Mouse (Mus musculus) cerebellum, adult 11 months (tissue): ENCODE measurements around the gene Ubl4a.
"Not testable (repeated sequence)": the region's sequence is repeated elsewhere in the genome, so short reads cannot be mapped to it uniquely, and the experiment has no call there.

Source experiments
- DNase-seq: peaks from one replicate; pipeline ENCODE4 v3.0.0; 2022

Ubl4a gene

DNA sequence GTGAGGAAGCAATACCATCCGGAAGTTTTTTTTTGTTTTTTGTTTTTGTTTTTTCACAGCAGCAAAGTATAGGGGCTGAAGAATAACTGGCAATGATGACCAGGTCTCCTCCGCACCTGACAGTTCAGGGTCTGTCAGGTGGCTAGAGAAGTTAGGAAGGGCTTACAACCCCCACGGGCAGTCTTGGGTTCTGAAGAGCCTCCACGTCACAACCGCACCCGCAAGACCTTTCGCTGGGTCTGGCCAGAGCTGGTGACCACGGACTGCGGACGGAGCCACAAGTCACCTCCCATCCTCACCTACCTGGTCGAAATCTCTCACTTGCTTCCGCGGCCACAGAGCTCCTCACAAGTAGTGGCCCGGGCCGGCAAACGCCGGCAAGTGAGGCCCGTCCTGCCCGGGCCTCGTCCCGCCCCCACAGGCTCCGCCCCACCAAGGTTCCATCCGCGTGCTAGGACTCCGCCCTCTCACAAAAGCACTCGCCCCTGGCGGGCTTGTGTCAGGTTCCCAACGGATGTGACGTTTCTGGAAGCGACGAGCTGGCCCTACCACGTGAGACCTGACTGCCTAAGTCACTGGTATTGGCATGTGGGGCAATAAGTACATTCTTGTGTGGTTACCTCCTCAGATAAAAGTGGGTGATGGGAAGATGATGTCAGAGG, at the start of gene Ubl4a, which contains the start of gene Slc10a3:
Gene Ubl4a, minus strand, starts transcription at position 331 of the 662 bp plus-strand sequence.
Gene Slc10a3, minus strand, starts transcription at position 462 of the 662 bp plus-strand sequence.
- peak; percentile 74 for DNase-seq

DNA sequence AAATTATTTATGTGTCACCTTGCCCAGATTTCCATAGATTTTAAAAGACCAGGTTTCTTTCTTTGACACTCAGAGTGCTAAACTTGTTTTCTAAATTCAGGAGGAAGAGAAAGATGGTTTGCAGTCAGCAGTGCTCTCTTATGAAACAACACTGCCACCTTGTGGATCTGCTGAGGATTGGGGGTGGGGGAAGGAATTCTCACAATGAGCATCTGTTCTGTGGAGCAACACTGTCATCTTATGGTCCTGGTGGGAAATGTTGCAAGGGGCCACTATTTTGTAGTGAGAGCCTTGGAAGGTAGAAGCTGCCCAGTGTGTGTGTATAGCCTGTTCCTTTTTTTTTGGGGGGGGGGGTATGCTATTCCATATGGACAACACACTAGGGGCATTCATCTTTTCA, 40.4 kb upstream of the Ubl4a start:
- peak; percentile 66 for DNase-seq

DNA sequence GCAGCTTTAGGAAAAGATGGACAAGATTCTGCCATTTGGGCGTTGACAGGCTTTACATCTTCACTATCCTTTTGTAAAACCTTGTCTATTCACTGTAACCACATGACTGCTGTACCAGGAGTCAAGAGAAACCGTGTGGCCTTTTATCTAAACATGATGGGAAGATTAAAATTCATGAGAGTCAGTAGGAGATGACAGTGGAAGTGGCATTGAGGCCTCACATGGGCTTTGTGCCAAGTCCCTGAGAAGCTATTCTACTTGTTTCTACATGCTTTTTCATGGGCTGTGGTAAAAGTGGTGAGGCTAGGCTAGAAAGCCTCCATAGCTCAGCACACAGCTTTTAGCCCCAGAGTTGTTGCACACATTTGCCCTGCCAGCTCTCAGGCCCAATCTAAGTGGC, 35.3 kb upstream of the Ubl4a start:
- no peak for DNase-seq

DNA sequence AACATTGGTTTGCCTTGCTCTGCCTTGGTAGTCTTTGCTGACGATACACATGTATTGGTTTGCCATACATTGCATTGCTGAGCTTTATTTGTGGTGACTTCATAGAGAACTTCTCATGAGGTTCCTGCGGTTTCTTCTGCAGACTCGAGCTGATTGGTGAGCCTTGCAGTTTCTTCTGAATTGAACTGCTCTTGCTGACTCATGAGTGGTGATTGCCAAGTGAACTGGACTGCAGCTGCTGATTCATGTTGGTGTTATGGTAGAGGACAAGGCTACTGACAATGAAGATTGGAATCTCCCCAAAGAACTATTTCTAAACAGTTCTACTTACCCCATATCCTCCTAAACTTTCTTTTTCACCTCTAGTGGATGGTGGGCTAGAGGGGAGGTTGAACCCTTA, 27.1 kb upstream of the Ubl4a start:
- no peak for DNase-seq

DNA sequence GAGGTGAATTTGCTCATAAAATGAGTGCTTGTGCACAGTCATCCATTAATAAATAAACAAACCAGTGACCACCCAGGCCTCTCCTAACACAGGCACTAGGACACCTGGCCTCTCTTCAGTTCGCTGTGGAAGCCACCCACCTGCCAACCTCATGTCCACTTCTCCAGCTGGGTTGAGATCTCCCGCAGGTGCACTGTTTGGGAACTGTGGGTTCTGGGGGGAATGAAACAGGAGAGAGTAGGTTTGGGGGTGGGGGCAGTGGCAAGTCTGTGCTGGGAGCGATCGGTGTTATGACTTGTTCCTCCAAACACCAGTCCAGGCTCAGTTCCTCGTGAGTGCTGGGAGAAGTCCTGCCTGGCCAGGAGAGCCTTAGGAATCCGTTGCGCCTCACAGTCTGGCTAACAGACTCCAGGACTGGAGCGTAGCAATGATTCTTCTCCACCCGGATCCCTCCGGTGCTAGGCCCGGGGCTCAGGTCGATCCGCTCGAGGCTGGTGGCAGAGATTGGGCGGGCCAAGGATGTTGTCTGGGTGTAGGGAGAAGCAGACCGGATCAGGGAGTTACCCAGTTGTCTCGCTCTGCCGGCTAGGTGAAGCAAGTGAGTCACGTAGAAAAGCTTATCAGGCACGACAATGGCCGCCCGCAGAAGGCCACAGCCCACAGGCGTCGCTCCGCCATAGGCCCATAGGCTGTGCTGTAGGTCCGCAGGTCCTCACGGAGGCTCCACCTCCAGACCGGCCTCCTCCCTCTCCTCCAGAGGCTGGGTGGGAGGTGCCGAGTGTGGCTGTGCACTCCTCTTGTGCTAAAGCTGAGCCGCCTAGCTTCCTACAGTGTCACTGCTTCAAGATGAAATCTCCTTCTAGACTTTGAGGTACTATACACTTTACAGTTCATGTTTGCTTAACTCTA, 19.8 kb upstream of the Ubl4a start, which contains the start of the genes Fam3a and Ikbkg:
Gene Fam3a, minus strand, starts transcription at position 738 of the 909 bp plus-strand sequence.
Gene Ikbkg, plus strand, starts transcription at position 756 of the 909 bp plus-strand sequence.
- peak; percentile 74 for DNase-seq

DNA sequence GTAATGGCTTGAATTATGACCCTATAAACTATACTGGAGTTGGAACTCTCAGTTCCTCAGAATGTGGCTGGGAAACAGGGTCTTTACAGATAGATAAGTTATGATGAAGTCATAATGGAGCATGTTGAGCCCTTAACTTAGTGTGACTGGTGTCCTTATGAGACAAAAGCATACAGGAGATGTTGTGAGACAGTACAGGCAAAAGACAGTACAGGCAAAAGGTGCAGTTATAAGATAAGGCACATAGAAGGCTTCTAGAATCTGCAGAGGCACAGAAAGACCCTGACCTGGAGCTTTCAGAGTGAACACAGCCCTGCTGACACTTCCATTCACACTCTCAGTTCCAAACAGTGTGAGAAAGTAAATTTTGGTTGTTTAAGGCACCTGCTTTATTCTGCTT, 15.1 kb upstream of the Ubl4a start:
- no peak for DNase-seq

DNA sequence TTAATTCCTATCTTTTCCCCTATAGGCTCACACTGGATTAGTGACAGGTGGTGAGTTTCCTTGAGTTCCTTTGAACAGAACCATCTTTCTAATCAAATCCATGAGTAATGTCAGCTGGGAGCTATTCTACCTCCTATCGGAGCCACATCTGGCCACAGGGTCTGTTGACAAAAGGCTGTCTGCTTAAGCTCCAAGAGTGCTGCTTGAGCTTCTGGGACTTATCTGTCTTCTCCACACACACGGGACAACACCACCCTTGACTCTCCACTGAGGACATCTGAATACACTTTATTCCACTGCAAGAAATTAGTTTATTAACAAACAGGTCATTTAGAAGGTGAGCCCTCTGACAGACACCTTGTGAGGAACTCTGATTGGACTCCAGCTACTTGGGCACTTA, 11.4 kb upstream of the Ubl4a start:
- no peak for DNase-seq

DNA sequence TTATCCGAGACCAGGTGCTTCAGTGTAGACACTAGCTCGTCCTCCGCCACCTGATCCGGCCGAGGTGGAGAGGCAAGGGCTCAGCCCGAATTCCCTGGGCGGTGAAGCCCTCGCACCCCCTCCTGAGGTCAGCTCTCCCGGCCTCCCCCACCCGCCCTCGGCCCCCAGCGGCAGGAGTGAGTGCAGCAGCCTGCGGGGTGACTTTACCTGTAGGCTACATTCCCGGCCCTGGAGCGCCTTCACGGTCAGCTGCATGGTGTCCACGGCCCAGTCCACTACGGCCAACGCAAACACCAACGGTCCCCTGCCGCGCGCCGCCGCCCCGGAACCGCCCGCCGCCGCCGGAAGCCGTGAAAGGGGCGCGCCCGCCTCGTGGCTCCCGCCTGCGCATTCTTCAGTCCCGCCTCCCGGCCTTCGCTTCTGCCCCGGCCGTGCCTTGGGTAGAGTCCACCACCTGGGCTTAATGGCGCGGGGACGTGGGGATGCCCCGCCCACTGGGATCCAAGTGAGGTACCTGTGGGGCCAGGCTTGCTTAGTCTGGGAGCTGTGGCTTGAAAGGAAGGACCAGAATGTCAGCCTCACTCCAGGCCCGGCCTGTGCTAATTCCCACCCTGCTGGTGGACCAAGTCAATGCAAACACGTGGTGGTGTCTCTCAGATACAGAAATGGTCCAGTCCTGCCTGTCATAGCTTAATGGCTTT, 4.7 kb downstream of the Ubl4a start:
- DNase-seq, result peak; percentile 56

DNA sequence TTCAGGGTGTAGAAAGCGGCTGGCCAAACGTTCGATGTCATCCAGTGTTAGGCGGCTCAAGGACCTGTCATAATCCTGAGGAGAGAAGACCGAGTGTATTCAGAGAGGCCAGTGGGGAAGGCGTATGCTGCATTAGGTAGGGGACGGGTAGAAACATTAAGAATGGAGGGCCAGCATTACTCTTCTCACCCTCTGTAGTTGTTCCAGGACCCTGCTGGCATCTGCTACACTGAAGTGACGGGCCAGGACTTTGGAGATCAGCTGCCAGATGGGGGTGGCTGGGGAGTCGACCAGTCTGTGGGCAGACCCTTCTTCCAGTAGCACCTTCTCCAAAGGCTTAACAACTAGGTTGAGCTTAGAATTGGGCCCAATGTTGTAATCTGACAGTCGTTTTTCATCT, 5.5 kb downstream of the Ubl4a start:
- DNase-seq, result no peak

DNA sequence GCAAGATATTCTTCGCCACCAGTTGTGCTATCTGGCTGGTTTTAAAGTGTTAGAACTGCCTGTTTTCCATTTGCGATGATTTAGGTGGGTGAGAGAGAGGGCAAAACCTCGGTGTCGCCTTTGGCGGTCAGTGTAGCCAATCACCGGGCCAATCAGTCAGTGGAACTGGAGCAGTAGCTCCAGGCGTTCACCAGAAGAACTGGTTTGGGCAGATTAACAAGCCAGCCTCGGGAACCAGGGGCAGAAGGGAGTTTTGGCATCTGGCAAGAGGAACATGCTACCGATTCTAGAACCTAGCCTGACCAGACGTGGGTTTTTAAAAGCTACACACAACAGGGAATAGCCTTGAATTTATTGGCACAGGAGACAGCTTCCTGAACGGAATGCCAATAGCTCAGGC, 13.8 kb downstream of the Ubl4a start:
- DNase-seq, result no peak

DNA sequence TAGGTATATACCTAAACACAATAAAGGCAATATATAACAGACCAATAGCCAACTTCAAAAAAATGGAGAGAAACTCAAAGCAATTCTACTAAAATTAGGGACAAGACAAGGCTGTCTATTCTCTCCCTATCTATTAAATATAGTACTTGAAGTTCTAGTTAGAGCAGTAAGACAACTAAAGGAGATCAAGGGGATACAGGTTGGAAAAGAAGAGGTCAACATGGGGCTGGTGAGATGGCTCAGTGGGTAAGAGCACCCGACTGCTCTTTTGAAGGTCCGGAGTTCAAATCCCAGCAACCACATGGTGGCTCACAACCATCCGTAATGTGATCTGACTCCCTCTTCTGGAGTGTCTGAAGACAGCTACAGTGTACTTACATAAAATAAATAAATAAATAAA, 15.9 kb downstream of the Ubl4a start:
- DNase-seq, result not testable (repeated sequence)

DNA sequence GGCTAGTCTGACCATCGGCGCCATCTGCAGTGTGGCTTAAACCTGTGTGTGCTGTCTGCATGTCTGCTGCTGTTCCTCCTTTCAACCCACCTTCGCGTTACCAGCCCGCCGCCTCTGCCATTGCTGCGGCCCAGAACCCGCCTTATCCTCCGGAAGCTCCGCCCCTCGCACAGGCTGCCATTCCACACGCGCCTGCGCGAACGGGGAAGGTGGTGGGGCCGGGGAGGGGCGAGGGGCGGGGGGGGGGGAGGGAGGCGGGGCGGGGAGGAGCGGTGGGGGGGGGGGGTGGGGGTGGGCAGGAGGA, 19.6 kb downstream of the Ubl4a start, which contains the start of gene Lage3:
Gene Lage3, minus strand, starts transcription at position 152 of the 304 bp plus-strand sequence.
- peak; percentile 74 for DNase-seq

DNA sequence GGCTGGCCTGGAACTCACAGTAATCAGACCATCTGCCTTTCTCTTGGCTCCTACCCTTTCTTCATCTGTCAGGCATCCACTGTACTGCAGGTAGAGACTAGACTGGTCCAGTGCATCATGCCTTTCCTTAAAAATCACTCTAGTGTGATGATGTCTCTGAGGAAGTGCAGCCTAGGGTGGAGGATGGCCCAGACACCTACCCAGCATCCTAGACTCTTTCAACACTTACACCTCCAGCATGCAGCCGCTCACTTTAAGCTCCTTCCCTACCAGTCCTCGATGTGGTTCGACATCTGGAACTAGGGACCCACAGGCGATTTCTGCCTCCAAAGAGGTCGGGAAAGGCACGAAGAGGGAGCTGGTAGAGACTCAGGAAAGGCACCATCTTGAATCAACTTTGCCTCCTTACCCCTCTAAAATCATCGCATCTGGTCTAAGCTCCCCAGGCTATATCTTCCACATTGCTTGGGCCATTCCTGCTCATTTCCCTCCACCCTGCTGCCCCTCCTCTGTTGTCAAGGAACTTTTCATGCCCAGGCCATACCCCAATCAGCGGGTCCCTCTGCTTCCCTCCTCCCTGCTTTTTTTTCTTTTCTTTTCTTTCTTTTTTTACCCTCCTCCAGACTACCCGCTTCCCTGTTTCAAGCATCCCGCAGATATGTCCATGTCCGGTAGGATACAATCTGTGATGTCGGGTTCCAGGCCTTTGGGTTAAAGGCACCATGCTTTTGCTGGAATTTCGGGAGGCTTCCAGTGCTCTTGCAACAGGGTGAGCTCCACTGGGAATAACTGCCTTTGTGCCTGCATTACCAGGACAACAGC, 20.2 kb downstream of the Ubl4a start:
- DNase-seq, result no peak

DNA sequence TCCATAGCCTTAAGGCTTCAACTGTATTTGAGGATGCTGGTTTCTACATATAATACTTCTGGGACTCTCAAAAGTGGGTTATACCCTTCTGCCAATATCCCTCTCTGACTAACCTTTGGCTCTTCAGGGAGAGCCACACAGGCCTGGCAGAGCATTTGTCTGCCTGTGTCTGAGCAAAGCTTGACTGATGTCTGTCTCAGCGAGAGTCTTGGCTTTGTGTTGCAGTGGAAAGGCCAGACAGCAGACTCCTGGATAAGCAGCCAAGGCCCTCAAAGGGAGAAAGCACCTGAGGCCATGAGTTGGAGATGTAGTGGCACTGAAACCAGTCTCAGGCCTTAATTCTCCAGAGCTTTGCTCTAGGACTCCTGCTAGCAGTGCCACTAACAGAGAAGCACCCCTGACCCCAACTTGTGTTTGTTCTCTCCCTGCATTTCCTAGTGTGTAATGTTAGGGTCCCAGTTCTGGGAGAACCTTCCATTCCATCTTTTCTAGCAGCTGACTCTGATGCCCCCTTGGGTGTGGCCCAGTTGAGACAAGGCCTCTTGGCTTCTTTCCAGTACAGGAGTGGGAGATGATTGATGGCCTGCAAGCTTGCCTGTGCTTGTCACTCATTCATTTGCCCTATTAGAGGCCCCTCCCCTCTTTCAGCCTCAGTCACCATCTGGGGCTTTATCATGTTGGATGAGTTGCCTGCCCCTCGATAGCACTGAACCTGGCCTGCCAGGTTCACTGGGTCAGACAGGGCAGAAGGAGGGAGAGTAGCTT, 42.7 kb downstream of the Ubl4a start:
- DNase-seq, result no peak

DNA sequence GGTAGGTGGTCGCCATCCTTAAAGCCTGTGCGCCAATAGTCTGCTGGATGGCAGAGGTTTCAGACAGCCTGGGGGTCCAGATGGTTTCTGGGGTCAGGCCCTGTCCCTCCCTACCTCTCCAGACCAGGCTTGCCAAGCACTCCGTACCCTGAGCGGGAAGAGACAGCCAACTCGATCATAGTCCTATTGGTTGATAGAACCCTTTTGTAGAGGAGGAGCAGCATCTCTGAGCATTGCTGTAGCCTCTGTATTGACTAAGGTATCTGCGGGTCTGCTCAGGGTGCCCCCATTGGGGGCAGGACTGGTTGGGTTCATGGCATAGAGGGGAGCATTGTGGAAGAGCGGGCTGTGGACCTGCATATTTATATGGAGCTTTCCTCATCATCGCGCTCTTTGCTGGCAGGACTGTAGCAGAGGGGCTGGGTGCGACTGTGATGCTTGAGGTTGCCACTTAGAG, 43.8 kb downstream of the Ubl4a start:
- no peak for DNase-seq

DNA sequence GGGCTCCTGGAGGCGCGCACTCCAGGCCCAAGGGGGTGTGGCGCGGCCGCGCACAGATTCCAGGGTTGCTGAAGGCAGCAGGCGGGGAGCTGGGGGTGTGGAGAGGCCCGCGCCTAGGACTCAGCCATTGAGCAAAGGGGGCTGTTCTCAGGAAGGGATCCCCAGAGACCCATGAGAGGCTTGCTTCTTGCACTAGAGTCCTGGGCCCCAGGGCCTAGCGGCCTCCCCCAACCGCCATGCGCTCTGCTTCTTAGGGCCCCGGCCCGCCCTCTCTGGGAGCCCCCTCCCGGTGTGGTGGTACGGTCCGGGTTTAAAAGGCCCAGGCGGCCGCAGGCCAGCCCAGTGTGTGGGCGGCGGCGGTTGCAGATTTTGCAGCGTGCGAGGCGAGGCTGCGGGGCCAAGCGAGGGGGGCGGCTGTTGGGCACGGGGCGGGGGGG, 44.3 kb downstream of the Ubl4a start, which contains the start of gene Plxna3:
Gene Plxna3, plus strand, starts transcription at position 342 of the 437 bp plus-strand sequence.
- DNase-seq, result peak; percentile 62
